Mouse (Mus musculus) MEL-GATA-1-ER (cell line): ENCODE measurements at regions not wholly inside any gene's neighbourhood (a gene's known extent, or its start where the extent isn't known, plus 50 kb on each side); places are given as distances from the start of the nearest gene placed in this dataset.

Experiments used
- DNase-seq: peaks from one replicate; pipeline ENCODE4 v3.0.0-alpha.2; 2012; ENCODE audit warnings: low read depth; ENCODE audit errors: extremely low read depth

GRCm38 (mm10) chr16:29706996-29707395 lies 127.9 kb downstream of the Opa1 start:
- no peak for DNase-seq

GRCm38 (mm10) chr16:29707656-29708055 lies 128.5 kb downstream of the Opa1 start:
- no peak for DNase-seq

- DNase-seq: no peak
These were observed 129.9 kb downstream of the Opa1 start for GRCm38 (mm10) chr16:29709072-29709471.

- no peak for DNase-seq
These were observed 132.3 kb downstream of the Opa1 start for GRCm38 (mm10) chr16:29711386-29711785.

GRCm38 (mm10) chr16:29711912-29712681 lies 133.0 kb downstream of the Opa1 start:
- no peak for DNase-seq

- no peak for DNase-seq
These were observed 135.5 kb downstream of the Opa1 start for GRCm38 (mm10) chr16:29714612-29715127.

GRCm38 (mm10) chr16:29718965-29719364 lies 139.8 kb downstream of the Opa1 start:
- no peak for DNase-seq

- no peak for DNase-seq
These were observed 140.7 kb downstream of the Opa1 start for GRCm38 (mm10) chr16:29719571-29720451.

- DNase-seq: no peak
These were observed 146.0 kb downstream of the Opa1 start for GRCm38 (mm10) chr16:29725153-29725552.

GRCm38 (mm10) chr16:29725563-29725962 lies 146.4 kb downstream of the Opa1 start:
- DNase-seq: no peak

- DNase-seq: no peak
These were observed 148.3 kb downstream of the Opa1 start for GRCm38 (mm10) chr16:29727397-29727796.

GRCm38 (mm10) chr16:29728769-29729481 lies 149.8 kb downstream of the Opa1 start:
- no peak for DNase-seq

- DNase-seq: no peak
These were observed 150.9 kb downstream of the Opa1 start for GRCm38 (mm10) chr16:29730010-29730409.

GRCm38 (mm10) chr16:29732889-29733288 lies 153.8 kb downstream of the Opa1 start:
- DNase-seq: no peak

GRCm38 (mm10) chr16:29733847-29734246 lies 154.7 kb downstream of the Opa1 start:
- DNase-seq: no peak

GRCm38 (mm10) chr16:29734324-29734723 lies 155.2 kb downstream of the Opa1 start:
- no peak for DNase-seq

- DNase-seq: no peak
These were observed 155.7 kb downstream of the Opa1 start for GRCm38 (mm10) chr16:29734738-29735250.

- no peak for DNase-seq
These were observed 156.4 kb downstream of the Opa1 start for GRCm38 (mm10) chr16:29735371-29736008.

GRCm38 (mm10) chr16:29736211-29736610 lies 157.1 kb downstream of the Opa1 start:
- DNase-seq: no peak

GRCm38 (mm10) chr16:29738075-29738474 lies 158.9 kb downstream of the Opa1 start:
- no peak for DNase-seq
